Mouse (Mus musculus) forebrain, postnatal 0 days (tissue): ENCODE measurements at regions not wholly inside any gene's neighbourhood (a gene's known extent, or its start where the extent isn't known, plus 50 kb on each side); places are given as distances from the start of the nearest gene placed in this dataset.

Experiments
- ATAC-seq: fragments of 200-750 bp; cut with Nextera tagmentation; 2 replicates; pipeline ENCODE4 v1.8.0; 2017; ENCODE audit warnings: mild to moderate bottlenecking, moderate library complexity
- DNase-seq: peaks from one replicate; pipeline ENCODE4 v3.0.0-alpha.2; 2015
- H3K27ac ChIP-seq: fragments of 300-500 bp; sonication (generic); 2 replicates; pipeline ENCODE4 v1.5.1; 2014; ENCODE audit warnings: low read depth, mild to moderate bottlenecking, antibody characterized with exemption, low read length, moderate library complexity, mixed read lengths
- H3K27me3 ChIP-seq: fragments of 300-500 bp; sonication (generic); 2 replicates; pipeline ENCODE4 v1.6.1; 2014; ENCODE audit warnings: mild to moderate bottlenecking, low read length, mixed read lengths; ENCODE audit not compliant: insufficient read depth
- H3K36me3 ChIP-seq: fragments of 300-500 bp; sonication (generic); 2 replicates; pipeline ENCODE4 v1.6.1; 2014; ENCODE audit warnings: mild to moderate bottlenecking, moderate library complexity; ENCODE audit not compliant: insufficient read depth
- H3K4me1 ChIP-seq: fragments of 300-500 bp; sonication (generic); 2 replicates; pipeline ENCODE4 v1.6.1; 2014; ENCODE audit warnings: antibody characterized with exemption; ENCODE audit not compliant: insufficient read depth
- H3K4me2 ChIP-seq: fragments of 300-500 bp; sonication (generic); 2 replicates; pipeline ENCODE4 v1.6.1; 2014; ENCODE audit warnings: low read depth, mild to moderate bottlenecking, moderate library complexity
- H3K4me3 ChIP-seq: fragments of 300-500 bp; sonication (generic); 2 replicates; pipeline ENCODE4 v1.5.1; 2014; ENCODE audit warnings: low read depth, low read length, mixed read lengths
- H3K9ac ChIP-seq: fragments of 300-500 bp; sonication (generic); 2 replicates; pipeline ENCODE4 v1.6.1; 2014; ENCODE audit warnings: mild to moderate bottlenecking
- H3K9me3 ChIP-seq: fragments of 300-500 bp; sonication (generic); 2 replicates; pipeline ENCODE4 v1.6.1; 2016; ENCODE audit warnings: low read length
- CTCF ChIP-seq: sonication (generic); IDR thresholded peaks from 2 replicates; pipeline ENCODE4 v1.5.1; 2016; ENCODE audit warnings: antibody characterized with exemption, control low read depth, low read depth
- WGBS: fragments of 180-500 bp; shearing (Covaris S2); extraction: QIAGEN DNeasy Blood & Tissue Kit; methylation state at CpG from one replicate; pipeline ENCODE4 v1.1.7; 2014; 5-methylcytosine and 5-hydroxymethylcytosine counted together

DNA sequence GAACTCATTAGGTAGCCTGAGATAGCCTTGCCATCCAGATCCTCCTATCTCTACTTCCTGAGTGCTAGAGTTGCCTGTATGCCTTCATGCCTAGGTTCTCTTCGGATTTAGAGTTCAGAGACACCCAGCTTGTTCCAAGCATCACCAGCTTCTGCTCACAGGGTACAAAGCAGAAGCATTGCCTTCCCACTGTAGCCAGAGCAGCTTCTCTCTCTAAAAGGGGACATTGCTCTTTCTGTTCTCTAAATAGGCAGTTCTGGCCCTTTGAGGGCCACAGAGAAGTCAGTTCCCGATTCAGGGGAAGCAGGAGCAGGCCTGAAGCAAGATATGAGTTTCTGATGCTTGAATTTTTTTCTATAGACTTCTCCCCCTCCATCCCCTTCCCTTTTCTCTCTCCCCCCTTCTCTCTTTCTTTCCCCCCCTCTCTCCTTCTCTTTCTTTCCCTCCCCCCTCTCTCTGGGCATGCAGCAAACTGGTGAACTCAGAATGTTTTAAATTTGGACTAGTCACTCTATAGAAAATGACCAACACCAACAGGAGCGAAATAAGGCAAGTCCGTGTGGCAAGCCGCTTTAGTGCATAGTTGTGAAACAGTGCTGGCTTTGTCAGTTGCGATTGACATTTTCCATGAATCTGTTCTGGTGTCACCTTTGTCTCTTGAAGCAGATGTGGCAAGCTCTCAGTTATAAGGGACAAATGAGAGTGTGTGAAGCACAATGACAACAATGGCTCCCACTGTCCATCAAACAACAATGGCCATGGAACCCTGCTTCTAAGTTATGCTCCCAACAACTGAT is 273.2 kb upstream of the Klf4 start:
- ATAC-seq = no peak
- Histone ChIP-seq H3K4me3 (no peak overlapping the region), H3K36me3 (no peaks in the 10 kb centered on the region)

DNA sequence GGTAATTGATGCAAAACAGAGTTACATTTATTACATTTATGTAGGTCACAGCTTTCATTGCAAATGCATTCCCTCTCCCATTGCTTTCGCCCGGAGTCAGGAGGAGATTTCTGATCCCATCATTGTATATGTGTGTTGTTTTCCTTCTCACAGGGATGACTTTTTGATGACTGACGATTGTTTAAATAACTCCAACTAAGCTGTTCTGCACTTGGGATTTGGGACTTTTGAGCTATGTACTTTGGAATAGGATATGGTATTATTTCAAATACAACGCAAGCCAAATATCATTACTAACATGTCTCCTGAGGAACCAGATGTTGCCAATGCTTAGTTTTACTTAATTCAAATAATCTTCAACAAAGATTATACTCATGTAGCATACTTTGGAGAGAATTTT is 269.8 kb upstream of the Klf4 start:
- H3K36me3 ChIP-seq = no peaks in the 10 kb centered on the region
- no peaks in the 10 kb centered on the region for H3K27me3 ChIP-seq
- no peak overlapping the region for H3K4me3 ChIP-seq
- no peaks in the 10 kb centered on the region for H3K4me1 ChIP-seq
- no peaks in the 10 kb centered on the region for H3K9me3 ChIP-seq
- no peak overlapping the region for H3K9ac ChIP-seq
- no peak for DNase-seq
- no peak for ATAC-seq
- no peak overlapping the region for H3K27ac ChIP-seq
- 81% methylated on average over 4 of the region's 4 CpGs for WGBS
- no peak for TF ChIP-seq CTCF
- no peak overlapping the region for H3K4me2 ChIP-seq

More for the DNA sequence above, 273.2 kb upstream of the Klf4 start:
- H3K9me3 ChIP-seq = no peaks in the 10 kb centered on the region
- no peak for TF ChIP-seq CTCF
- DNase-seq = no peak
- WGBS = 57% methylated on average over 6 of the region's 6 CpGs
- no peaks in the 10 kb centered on the region for H3K4me1 ChIP-seq
- no peak overlapping the region for H3K4me2 ChIP-seq
- H3K27ac ChIP-seq = no peak overlapping the region
- no peaks in the 10 kb centered on the region for H3K27me3 ChIP-seq
- no peak overlapping the region for H3K9ac ChIP-seq

DNA sequence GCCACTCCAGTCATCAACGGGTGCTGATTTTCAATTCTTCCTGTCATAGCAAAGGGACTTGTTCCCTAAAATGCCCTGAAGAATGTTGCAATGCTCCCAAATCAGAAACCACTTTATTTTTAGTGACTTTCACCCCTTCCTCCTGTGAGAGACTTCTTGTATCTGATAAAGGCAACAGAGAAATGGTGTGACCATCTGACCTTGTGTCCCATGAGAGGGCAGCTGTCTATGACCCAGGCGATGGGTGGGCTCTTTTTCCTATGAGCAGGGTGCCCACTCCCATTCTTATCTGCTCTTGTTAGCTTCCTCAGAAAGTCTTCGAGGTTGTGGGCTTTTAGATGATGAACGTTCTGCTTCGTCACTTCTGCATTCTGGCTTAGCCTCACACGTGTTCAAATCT is 265.8 kb upstream of the Klf4 start:
- ATAC-seq = no peak
- Histone ChIP-seq H3K27ac (no peak overlapping the region), H3K4me1 (no peaks in the 10 kb centered on the region), H3K4me3 (no peak overlapping the region), H3K9me3 (no peaks in the 10 kb centered on the region), H3K36me3 (no peaks in the 10 kb centered on the region), H3K9ac (no peak overlapping the region), H3K27me3 (no peaks in the 10 kb centered on the region), H3K4me2 (no peak overlapping the region)
- no peak for TF ChIP-seq CTCF
- DNase-seq = no peak
- WGBS = 83% methylated on average over 6 of the region's 6 CpGs

DNA sequence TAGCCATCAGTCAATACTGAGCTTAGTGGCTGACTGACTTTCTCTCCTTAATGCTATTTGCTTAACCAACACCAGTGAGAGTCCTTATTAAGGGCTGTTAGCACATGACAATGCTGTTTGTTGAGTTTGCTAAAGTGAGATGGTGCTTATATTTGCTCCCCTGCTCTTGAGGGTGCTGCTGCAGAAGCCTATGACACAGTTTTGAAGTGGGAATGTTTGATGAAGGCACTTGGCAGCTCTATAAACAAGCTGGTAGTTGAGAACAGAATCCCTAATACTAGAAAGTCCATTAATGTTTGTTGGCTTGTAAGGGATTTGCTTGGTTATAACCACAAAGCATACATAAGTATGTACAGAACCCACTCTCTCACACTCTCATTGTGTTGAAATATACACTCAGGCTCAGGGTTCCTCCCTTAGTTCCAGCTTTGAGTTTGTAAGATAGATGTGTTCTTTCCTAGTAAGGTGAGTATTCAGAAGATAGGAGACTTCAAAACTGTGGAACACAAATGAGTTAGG is 249.1 kb upstream of the Klf4 start:
- Histone ChIP-seq H3K36me3 (no peaks in the 10 kb centered on the region), H3K4me1 (no peaks in the 10 kb centered on the region), H3K9me3 (no peaks in the 10 kb centered on the region), H3K9ac (no peak overlapping the region), H3K27ac (no peak overlapping the region), H3K4me3 (no peak overlapping the region), H3K4me2 (no peak overlapping the region), H3K27me3 (no peaks in the 10 kb centered on the region)
- DNase-seq (no peak), ATAC-seq (no peak)
- no peak for TF ChIP-seq CTCF

DNA sequence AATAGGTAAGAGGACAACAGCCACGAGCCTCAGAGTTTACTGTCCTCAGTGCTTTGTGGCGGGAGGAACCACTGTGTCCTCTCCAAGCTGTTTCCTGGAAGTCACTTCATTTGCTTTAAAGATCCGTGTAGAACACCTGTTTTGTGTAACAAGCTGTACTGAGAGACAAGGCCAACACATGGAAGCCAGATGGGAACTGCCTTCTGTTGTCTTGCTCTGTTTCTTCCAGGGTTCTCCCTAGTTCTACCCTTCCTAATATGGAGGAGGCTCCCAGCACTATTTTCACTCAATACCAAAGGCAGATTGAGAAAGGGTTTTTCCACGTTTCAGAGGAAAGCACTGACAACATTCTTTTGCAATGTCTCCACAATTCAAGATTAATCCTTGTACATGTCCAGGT is 247.3 kb upstream of the Klf4 start:
- Histone ChIP-seq H3K4me1 (no peaks in the 10 kb centered on the region), H3K9me3 (no peaks in the 10 kb centered on the region), H3K36me3 (no peaks in the 10 kb centered on the region), H3K9ac (no peak overlapping the region), H3K4me2 (no peak overlapping the region), H3K4me3 (no peak overlapping the region), H3K27ac (no peak overlapping the region), H3K27me3 (no peaks in the 10 kb centered on the region)
- no peak for TF ChIP-seq CTCF
- no peak for ATAC-seq
- peak; percentile 26 for DNase-seq
- WGBS = 64% methylated on average over 4 of the region's 4 CpGs

DNA sequence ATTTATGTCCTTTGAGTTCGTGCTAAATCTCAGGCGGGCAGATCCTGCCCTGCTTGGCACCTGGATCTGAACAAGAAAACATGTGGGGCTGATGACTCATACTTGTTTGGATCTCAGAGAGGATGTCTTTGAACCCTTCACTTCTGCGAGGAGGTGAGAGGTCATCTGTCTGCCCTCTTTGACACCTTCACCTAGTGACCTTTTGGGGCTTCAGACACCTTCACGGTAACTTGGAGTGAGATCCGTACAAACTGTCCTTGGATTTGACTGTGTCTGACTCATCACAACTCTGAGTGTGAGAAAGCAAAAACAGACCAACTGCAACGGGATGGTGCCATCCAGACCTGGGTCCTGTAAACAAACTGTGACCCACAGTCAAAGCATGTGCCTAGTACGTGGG is 243.6 kb upstream of the Klf4 start:
- DNase-seq (no peak), ATAC-seq (no peak)
- WGBS = 86% methylated on average over 7 of the region's 7 CpGs
- no peak overlapping the region for H3K9ac ChIP-seq
- no peaks in the 10 kb centered on the region for H3K36me3 ChIP-seq
- no peak overlapping the region for H3K4me2 ChIP-seq
- H3K9me3 ChIP-seq = no peaks in the 10 kb centered on the region
- H3K4me1 ChIP-seq = no peaks in the 10 kb centered on the region
- no peaks in the 10 kb centered on the region for H3K27me3 ChIP-seq
- no peak overlapping the region for H3K4me3 ChIP-seq
- no peak overlapping the region for H3K27ac ChIP-seq
- no peak for TF ChIP-seq CTCF

DNA sequence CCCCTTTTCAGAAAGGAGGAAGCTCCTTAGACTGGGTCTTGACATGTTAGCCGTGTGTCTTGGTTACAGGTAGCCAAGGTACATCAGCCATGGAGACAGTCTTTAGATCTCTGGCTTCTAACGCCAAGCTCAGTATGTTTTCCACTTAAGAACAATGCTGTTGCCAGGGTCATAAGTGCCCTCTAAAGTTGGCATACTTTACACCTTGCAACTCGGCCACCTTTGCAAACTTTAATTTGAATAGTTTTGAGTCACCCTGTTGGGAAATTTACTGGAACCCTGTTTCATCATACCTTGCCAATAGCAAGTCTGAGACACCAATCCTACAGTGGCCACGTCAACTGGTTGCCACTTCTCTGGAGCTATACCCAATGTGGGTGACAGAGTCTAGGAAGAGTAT is 242.3 kb upstream of the Klf4 start:
- H3K4me3 ChIP-seq = no peak overlapping the region
- H3K36me3 ChIP-seq = no peaks in the 10 kb centered on the region
- no peaks in the 10 kb centered on the region for H3K27me3 ChIP-seq
- H3K9me3 ChIP-seq = no peaks in the 10 kb centered on the region
- no peaks in the 10 kb centered on the region for H3K4me1 ChIP-seq
- 95% methylated on average over 4 of the region's 4 CpGs for WGBS
- TF ChIP-seq CTCF = no peak
- no peak overlapping the region for H3K27ac ChIP-seq
- H3K9ac ChIP-seq = no peak overlapping the region
- no peak overlapping the region for H3K4me2 ChIP-seq
- no peak for ATAC-seq
- DNase-seq = no peak
